Mouse (Mus musculus): Measurements from ENCODE around the gene Ncf2. TPM values are rescaled to one million over a fixed set of nuclear protein-coding genes. Genes with fewer than 3 reads are reported as not detected.
"Not testable (repeated sequence)": the region's sequence is repeated elsewhere in the genome, so short reads cannot be mapped to it uniquely, and the experiment has no call there.

Gene Ncf2
- 2.2 and 3.6 TPM in 2 replicates for polyA plus RNA-seq (2014; fragmentation: Nextera tagmentation; extraction: Ambion mirVana)

DNA sequence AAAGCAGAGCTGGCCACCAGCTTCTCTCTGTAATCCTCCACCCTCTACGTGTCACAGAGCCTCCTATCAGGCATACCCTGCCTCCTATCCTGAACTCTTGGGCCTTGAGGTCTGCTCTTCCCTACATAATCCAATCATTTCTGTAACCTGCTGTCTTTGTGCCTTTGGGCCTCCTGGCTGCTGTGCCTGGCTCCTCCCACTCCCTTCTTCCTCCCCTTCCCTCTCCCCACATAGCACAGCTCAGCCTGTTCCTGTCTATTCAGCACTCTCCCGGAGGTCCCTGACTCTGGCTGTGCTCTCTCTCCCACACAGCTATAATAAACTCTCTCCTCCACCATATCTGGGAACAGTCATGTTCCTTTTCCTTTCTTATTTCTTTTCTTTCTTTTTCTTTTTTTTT lies at the start of gene Ncf2:
Gene Ncf2 (plus strand): TSS at position 298 of the 400 bp plus-strand sequence.
- DNase-seq (ENCODE audit: low spot score) (no peak), ATAC-seq (ENCODE audit: low FRiP score) (peak; percentile 65; the same call in 1 of the 2 replicates)
- no peak within 1 kb of the TSS for H3K27ac ChIP-seq

GRCm38 (mm10) chr1:152750312-152750965 lies 49.6 kb upstream of the Ncf2 start, which contains the start of gene Apobec4:
Gene Apobec4 (plus strand): TSS chr1:152750551.
- 63% methylated on average over 13 of the region's 13 CpGs for WGBS
- H3K4me2 ChIP-seq (replicated peaks) = no peak within 1 kb of the TSS

More for the DNA sequence above, at the start of gene Ncf2:
- Histone ChIP-seq H3K9me3 (ENCODE audit: control insufficient read depth, low read length) (no peaks in the 10 kb centered on the region), H3K27me3 (ENCODE audit: control insufficient read depth, insufficient read depth, low read length) (no peaks in the 10 kb centered on the region), H3K9ac (no peak within 1 kb of the TSS), H3K4me2 (replicated peaks) (no peak within 1 kb of the TSS), H3K4me3 (replicated peaks; ENCODE audit: low read length) (no peak within 1 kb of the TSS), H3K4me1 (replicated peaks; ENCODE audit: control insufficient read depth, insufficient read depth, low read length) (peaks cover 5% of the 10 kb centered on the region; the same call in 1 of the 2 replicates), H3K36me3 (replicated peaks; ENCODE audit: control insufficient read depth, insufficient read depth) (no peaks in the 10 kb centered on the region)
- WGBS = 18% methylated on average over 2 of the region's 2 CpGs

GRCm38 (mm10) chr1:152761791-152762190 lies 38.2 kb upstream of the Ncf2 start:
- no peak overlapping the region for H3K4me2 ChIP-seq (replicated peaks)
- no peaks in the 10 kb centered on the region for H3K9me3 ChIP-seq (ENCODE audit: control insufficient read depth, low read length)
- WGBS = 89% methylated on average over 2 of the region's 2 CpGs
- H3K4me1 ChIP-seq (replicated peaks; ENCODE audit: control insufficient read depth, insufficient read depth, low read length) = peaks cover 11% of the 10 kb centered on the region; the same call in 1 of the 2 replicates
- H3K27ac ChIP-seq = no peak overlapping the region
- no peak for ATAC-seq (ENCODE audit: low FRiP score)
- H3K36me3 ChIP-seq (replicated peaks; ENCODE audit: control insufficient read depth, insufficient read depth) = no peaks in the 10 kb centered on the region
- no peak for DNase-seq (ENCODE audit: low spot score)
- no peaks in the 10 kb centered on the region for H3K27me3 ChIP-seq (ENCODE audit: control insufficient read depth, insufficient read depth, low read length)
- H3K4me3 ChIP-seq (replicated peaks; ENCODE audit: low read length) = no peak overlapping the region
- no peak overlapping the region for H3K9ac ChIP-seq

More at GRCm38 (mm10) chr1:152750312-152750965, 49.6 kb upstream of the Ncf2 start, which contains the start of gene Apobec4:
- H3K36me3 ChIP-seq (replicated peaks; ENCODE audit: control insufficient read depth, insufficient read depth) = no peaks in the 10 kb centered on the region
- no peak within 1 kb of the TSS for H3K9ac ChIP-seq
- DNase-seq (ENCODE audit: low spot score) (no peak), ATAC-seq (ENCODE audit: low FRiP score) (no peak)
- H3K4me1 ChIP-seq (replicated peaks; ENCODE audit: control insufficient read depth, insufficient read depth, low read length) = no peaks in the 10 kb centered on the region
- no peak within 1 kb of the TSS for H3K27ac ChIP-seq
- no peaks in the 10 kb centered on the region for H3K9me3 ChIP-seq (ENCODE audit: control insufficient read depth, low read length)
- H3K27me3 ChIP-seq (ENCODE audit: control insufficient read depth, insufficient read depth, low read length) = no peaks in the 10 kb centered on the region
- no peak within 1 kb of the TSS for H3K4me3 ChIP-seq (replicated peaks; ENCODE audit: low read length)

DNA sequence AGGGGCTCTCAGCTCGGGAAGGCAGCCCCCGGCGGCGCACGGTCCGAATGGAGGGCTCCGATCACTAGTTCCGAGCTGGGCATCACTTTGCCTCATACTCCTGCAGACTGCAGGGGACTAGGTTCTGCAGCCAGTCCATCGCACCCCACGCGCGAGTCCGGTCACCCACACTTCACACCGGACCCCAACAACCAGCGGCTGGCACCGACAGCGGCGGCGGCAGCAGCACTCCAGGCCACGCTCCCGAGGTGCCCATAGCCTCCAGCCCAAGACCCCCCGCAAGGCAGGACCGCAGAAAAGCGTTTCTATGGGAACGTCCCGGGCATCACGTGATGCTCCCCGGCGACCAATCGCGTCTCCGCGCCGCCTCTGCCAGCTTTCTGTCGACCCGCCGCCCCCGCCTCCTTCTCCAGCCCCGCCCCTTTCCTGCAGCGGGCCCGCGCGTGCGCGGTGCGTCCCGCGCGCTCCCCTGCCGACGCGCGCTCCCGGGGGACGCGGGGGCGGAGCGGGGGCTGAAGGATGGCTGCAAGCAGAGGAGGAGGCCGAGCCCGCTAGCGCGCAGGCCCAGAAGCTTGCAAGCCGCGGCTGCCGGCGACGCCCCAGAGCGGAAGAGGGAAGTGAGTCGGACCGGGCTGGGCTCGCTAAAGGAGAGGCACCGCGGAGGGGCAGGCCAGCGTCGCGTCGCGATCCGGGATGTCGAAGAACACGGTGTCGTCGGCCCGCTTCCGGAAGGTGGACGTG lies 33.8 kb upstream of the Ncf2 start, which contains the start of the genes Rgl1 and Arpc5:
Gene Rgl1 (minus strand): TSS at position 320 of the 741 bp plus-strand sequence.
Gene Arpc5 (plus strand): TSS at position 511 of the 741 bp plus-strand sequence.
- peak; percentile 96 for ATAC-seq (ENCODE audit: low FRiP score)
- H3K4me2 ChIP-seq (replicated peaks) = peak within 1 kb of the TSS; percentile 79
- H3K9me3 ChIP-seq (ENCODE audit: control insufficient read depth, low read length) = no peaks in the 10 kb centered on the region
- H3K36me3 ChIP-seq (replicated peaks; ENCODE audit: control insufficient read depth, insufficient read depth) = peaks cover 22% of the 10 kb centered on the region
- peak within 1 kb of the TSS; percentile 94 for H3K4me3 ChIP-seq (replicated peaks; ENCODE audit: low read length)
- H3K27me3 ChIP-seq (ENCODE audit: control insufficient read depth, insufficient read depth, low read length) = no peaks in the 10 kb centered on the region
- peaks cover 25% of the 10 kb centered on the region for H3K4me1 ChIP-seq (replicated peaks; ENCODE audit: control insufficient read depth, insufficient read depth, low read length)
- peak; percentile 96 for DNase-seq (ENCODE audit: low spot score)
- peak within 1 kb of the TSS; percentile 89 for H3K27ac ChIP-seq
- peak within 1 kb of the TSS; percentile 90 for H3K9ac ChIP-seq
- under 1% methylated on average over 74 of the region's 86 CpGs for WGBS

- peak overlapping the region; percentile 89 for H3K27ac ChIP-seq
- peak; percentile 47 for DNase-seq (ENCODE audit: low spot score)
- H3K27me3 ChIP-seq (ENCODE audit: control insufficient read depth, insufficient read depth, low read length) = no peaks in the 10 kb centered on the region
- peaks cover 25% of the 10 kb centered on the region for H3K4me1 ChIP-seq (replicated peaks; ENCODE audit: control insufficient read depth, insufficient read depth, low read length)
- no peaks in the 10 kb centered on the region for H3K9me3 ChIP-seq (ENCODE audit: control insufficient read depth, low read length)
- H3K9ac ChIP-seq = peak overlapping the region; percentile 90
- peak overlapping the region; percentile 94 for H3K4me3 ChIP-seq (replicated peaks; ENCODE audit: low read length)
- peak; percentile 74 for ATAC-seq (ENCODE audit: low FRiP score)
- peaks cover 31% of the 10 kb centered on the region for H3K36me3 ChIP-seq (replicated peaks; ENCODE audit: control insufficient read depth, insufficient read depth)
- under 1% methylated on average over 59 of the region's 60 CpGs for WGBS
- H3K4me2 ChIP-seq (replicated peaks) = peak overlapping the region; percentile 79
Measured at GRCm38 (mm10) chr1:152766804-152767748, 32.9 kb upstream of the Ncf2 start.

DNA sequence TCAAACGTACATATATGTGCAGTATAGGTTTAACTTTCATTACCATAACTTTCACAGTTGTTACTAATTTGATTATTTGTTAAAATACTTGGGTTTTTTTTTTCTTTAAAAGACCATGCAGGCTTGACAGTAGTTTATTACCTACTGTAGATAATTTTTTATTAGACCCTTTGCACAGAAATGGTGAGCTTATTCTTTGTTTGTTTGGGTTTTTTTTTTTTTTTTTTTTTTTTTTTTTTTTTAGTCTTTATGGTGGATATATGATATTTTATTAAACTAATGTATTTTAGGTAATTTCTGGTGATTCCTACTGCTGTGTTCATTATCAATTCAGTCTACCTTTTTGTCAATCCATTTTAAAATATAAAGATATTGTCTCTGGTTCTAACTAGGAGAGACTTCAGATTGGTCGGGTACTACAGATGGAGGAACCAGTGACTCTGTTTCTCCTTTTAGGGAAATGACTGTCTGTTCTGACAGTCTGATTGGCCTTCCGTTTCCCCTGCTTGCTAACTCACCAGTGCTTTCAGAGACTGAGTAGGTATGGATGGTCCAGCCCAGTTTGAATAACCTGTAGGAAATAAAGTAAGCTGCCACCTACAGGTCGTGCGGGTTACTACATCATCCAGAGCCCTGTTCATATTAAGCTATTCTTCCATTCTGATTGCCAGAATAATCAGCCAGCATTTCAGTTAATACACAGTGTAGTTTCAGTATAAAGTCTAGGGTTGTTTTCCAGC lies 32.1 kb upstream of the Ncf2 start:
- ATAC-seq (ENCODE audit: low FRiP score) (peak; percentile 22; the same call in 1 of the 2 replicates), DNase-seq (ENCODE audit: low spot score) (peak; percentile 90)
- 6% methylated on average over 5 of the region's 5 CpGs for WGBS
- H3K36me3 ChIP-seq (replicated peaks; ENCODE audit: control insufficient read depth, insufficient read depth) = peaks cover 39% of the 10 kb centered on the region
- no peaks in the 10 kb centered on the region for H3K9me3 ChIP-seq (ENCODE audit: control insufficient read depth, low read length)
- peaks cover 25% of the 10 kb centered on the region for H3K4me1 ChIP-seq (replicated peaks; ENCODE audit: control insufficient read depth, insufficient read depth, low read length)
- H3K9ac ChIP-seq = peak overlapping the region; percentile 90
- H3K27ac ChIP-seq = no peak overlapping the region
- peak overlapping the region; percentile 79 for H3K4me2 ChIP-seq (replicated peaks)
- peak overlapping the region; percentile 94 for H3K4me3 ChIP-seq (replicated peaks; ENCODE audit: low read length)
- H3K27me3 ChIP-seq (ENCODE audit: control insufficient read depth, insufficient read depth, low read length) = no peaks in the 10 kb centered on the region

- Histone ChIP-seq H3K4me2 (replicated peaks) (no peak overlapping the region), H3K27me3 (ENCODE audit: control insufficient read depth, insufficient read depth, low read length) (no peaks in the 10 kb centered on the region), H3K36me3 (replicated peaks; ENCODE audit: control insufficient read depth, insufficient read depth) (peaks cover 70% of the 10 kb centered on the region), H3K27ac (no peak overlapping the region), H3K9me3 (ENCODE audit: control insufficient read depth, low read length) (no peaks in the 10 kb centered on the region), H3K9ac (no peak overlapping the region), H3K4me1 (replicated peaks; ENCODE audit: control insufficient read depth, insufficient read depth, low read length) (peaks cover 14% of the 10 kb centered on the region), H3K4me3 (replicated peaks; ENCODE audit: low read length) (no peak overlapping the region)
- DNase-seq (ENCODE audit: low spot score) (no peak), ATAC-seq (ENCODE audit: low FRiP score) (no peak)
- 93% methylated on average over 9 of the region's 9 CpGs for WGBS
Measured at GRCm38 (mm10) chr1:152771016-152771415, 29.0 kb upstream of the Ncf2 start.

DNA sequence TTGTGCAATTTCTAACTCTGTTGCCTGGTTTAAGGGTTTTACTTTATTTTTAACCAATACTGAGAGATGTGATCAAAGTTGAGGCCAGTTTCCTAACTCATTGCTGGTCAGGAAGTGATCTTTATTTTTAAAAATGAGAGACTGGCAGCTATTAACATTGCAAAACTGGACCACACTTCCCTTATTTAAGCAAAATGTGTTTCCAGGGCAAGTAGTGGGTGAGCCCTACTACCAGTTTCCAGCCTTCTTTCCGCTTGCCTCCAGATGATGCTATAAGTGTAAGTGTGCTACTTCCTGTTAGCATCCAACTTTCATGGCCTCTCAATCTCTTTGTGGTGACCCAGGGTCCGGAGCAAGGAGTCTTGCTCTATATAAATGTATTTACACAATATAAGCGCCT lies 25.4 kb upstream of the Ncf2 start:
- not testable (repeated sequence) for H3K4me2 ChIP-seq (replicated peaks); H3K9ac ChIP-seq; ATAC-seq (ENCODE audit: low FRiP score); H3K4me3 ChIP-seq (replicated peaks; ENCODE audit: low read length); H3K27ac ChIP-seq; H3K27me3 ChIP-seq (ENCODE audit: control insufficient read depth, insufficient read depth, low read length); DNase-seq (ENCODE audit: low spot score); H3K9me3 ChIP-seq (ENCODE audit: control insufficient read depth, low read length); H3K4me1 ChIP-seq (replicated peaks; ENCODE audit: control insufficient read depth, insufficient read depth, low read length)
- peaks cover 70% of the 10 kb centered on the region for H3K36me3 ChIP-seq (replicated peaks; ENCODE audit: control insufficient read depth, insufficient read depth)
- WGBS = 96% methylated on average over 3 of the region's 3 CpGs

Measured in hindbrain, embryonic 14.5 days (tissue).